Mouse (Mus musculus): Measurements from ENCODE around the gene Tssk2. TPM values are rescaled to one million over a fixed set of nuclear protein-coding genes. Genes with fewer than 3 reads are reported as not detected.

Gene Tssk2
- polyA plus RNA-seq, 1 experiment, result not detected

GRCm38 (mm10) chr16:17889689-17890341 is 8.6 kb upstream of the Tssk2 start:
- Histone ChIP-seq H3K27ac (replicated peaks; ENCODE audit: low read depth, low read length) (no peak overlapping the region), H3K4me3 (ENCODE audit: insufficient read depth, low read depth, low read length) (peak overlapping the region; percentile 95; the same call in 1 of the 2 replicates), H3K4me1 (ENCODE audit: control insufficient read depth, insufficient read depth, insufficient read length, low read length) (peaks cover 10% of the 10 kb centered on the region; the same call in 1 of the 2 replicates)

DNA sequence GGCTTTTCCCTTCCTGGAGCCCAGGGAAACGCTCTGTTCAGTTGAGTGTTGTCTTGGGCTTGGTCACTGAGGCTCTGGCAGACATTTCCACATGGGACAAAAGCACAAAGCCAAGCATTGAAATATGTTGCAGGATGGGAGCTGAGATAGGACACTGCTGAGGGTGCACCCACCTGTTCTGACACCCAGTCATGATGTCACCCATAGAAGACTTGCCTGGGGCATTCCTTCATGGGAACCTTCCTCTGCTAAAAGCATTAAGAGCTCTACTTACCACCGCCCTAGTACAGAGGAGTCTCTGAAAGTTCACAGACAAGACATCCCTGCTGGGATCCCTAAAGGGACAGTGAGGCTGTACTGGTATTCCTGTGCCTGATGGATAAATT is 8.1 kb upstream of the Tssk2 start:
- H3K4me3 ChIP-seq (ENCODE audit: insufficient read depth, low read depth, low read length), result peak overlapping the region; percentile 95

GRCm38 (mm10) chr16:17890917-17891566 is 7.4 kb upstream of the Tssk2 start:
- peak overlapping the region; percentile 95 for H3K4me3 ChIP-seq (ENCODE audit: insufficient read depth, low read depth, low read length)
- peak overlapping the region; percentile 81 for H3K27ac ChIP-seq (replicated peaks; ENCODE audit: low read depth, low read length)
- peaks cover 10% of the 10 kb centered on the region; the same call in 1 of the 2 replicates for H3K4me1 ChIP-seq (ENCODE audit: control insufficient read depth, insufficient read depth, insufficient read length, low read length)

More for the DNA sequence above, 8.1 kb upstream of the Tssk2 start:
- Histone ChIP-seq H3K4me1 (ENCODE audit: control insufficient read depth, insufficient read depth, insufficient read length, low read length) (peaks cover 10% of the 10 kb centered on the region; the same call in 1 of the 2 replicates), H3K27ac (replicated peaks; ENCODE audit: low read depth, low read length) (no peak overlapping the region)

GRCm38 (mm10) chr16:17891567-17891959 is 6.9 kb upstream of the Tssk2 start, which contains the start of gene Gm20518:
Gm20518 (minus strand) TSS chr16:17891671.
- peaks cover 12% of the 10 kb centered on the region for H3K4me1 ChIP-seq (ENCODE audit: control insufficient read depth, insufficient read depth, insufficient read length, low read length)
- peak within 1 kb of the TSS; percentile 81 for H3K27ac ChIP-seq (replicated peaks; ENCODE audit: low read depth, low read length)
- peak within 1 kb of the TSS; percentile 95 for H3K4me3 ChIP-seq (ENCODE audit: insufficient read depth, low read depth, low read length)

DNA sequence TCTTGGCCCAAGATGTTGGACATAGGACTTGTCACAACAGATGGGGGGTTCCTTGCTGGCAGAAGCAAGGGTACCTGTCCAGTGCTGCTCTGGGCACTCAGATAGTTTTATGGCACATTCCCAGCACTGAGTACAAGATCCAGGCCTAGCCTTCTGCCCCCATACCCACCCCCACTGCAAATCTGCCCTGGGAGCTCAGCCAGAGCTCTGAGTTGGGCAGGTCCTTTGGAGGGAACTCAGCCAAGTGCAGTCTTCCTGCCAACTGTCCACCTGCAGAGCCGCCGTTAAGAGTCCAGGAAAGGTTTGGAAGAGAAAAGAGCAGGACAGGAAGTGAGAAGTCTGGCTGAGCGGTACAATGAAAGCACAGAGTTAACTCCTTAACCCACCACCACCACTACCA is 5.8 kb upstream of the Tssk2 start:
- Histone ChIP-seq H3K4me3 (ENCODE audit: insufficient read depth, low read depth, low read length) (no peak overlapping the region), H3K27ac (replicated peaks; ENCODE audit: low read depth, low read length) (no peak overlapping the region), H3K4me1 (ENCODE audit: control insufficient read depth, insufficient read depth, insufficient read length, low read length) (peaks cover 12% of the 10 kb centered on the region)

GRCm38 (mm10) chr16:17893923-17894322 is 4.5 kb upstream of the Tssk2 start, which contains the start of gene Tssk1:
Tssk1 (plus strand) TSS chr16:17894223.
- H3K27ac ChIP-seq (replicated peaks; ENCODE audit: low read depth, low read length), result no peak within 1 kb of the TSS
- peaks cover 12% of the 10 kb centered on the region for H3K4me1 ChIP-seq (ENCODE audit: control insufficient read depth, insufficient read depth, insufficient read length, low read length)
- no peak within 1 kb of the TSS for H3K4me3 ChIP-seq (ENCODE audit: insufficient read depth, low read depth, low read length)

DNA sequence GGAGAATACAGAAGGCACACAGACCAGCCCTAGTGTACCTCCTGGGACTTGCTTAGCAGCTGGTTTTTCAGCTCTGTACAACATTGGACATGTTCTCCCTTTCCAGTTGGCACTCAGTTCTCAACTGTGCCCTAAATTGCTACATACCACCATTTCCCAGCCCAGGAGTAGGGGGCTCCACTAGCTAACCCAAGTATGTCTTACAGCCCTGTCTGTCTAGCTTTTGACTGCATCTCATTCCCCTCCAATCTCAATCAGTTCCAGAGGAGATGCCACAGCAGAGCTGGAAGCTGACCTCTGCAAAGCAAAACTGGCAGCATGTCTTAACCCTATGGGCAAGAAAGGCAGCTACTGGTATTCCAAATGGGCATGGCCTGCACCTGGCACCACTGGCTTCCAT is 2.3 kb upstream of the Tssk2 start:
- H3K4me1 ChIP-seq (ENCODE audit: control insufficient read depth, insufficient read depth, insufficient read length, low read length), result peaks cover 2% of the 10 kb centered on the region; the same call in 1 of the 2 replicates
- H3K27ac ChIP-seq (replicated peaks; ENCODE audit: low read depth, low read length), result no peak overlapping the region
- no peak overlapping the region for H3K4me3 ChIP-seq (ENCODE audit: insufficient read depth, low read depth, low read length)

DNA sequence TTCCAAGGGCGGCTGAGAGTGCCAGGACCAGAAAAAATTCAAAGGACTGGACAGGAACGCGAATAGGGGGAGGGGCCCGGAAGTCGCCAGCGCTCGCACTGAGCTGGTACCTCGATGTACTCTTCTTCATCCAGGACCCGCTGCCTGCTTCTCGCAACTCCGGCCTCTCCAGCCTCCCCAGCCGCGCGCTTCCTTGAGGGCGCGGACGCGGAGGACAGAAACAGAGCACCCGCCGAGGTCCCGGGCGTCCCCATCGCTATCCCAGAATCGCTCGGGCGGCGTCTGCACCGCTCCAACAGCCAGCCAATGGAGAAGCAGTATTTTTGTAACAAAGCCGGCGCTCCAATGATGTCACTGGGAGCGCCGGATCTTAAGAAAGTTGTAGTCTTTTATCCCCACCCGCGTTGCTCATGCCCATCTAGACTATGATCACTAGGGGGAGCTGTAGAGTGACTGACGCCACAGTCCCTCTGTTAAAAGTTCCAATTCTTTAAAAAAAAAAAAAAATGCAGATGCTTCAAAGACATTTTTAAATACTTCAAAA is 12.7 kb downstream of the Tssk2 start, which contains the start of gene Ess2:
Gene Ess2 (minus strand): TSS at position 297 of the 544 bp plus-strand sequence.
- Histone ChIP-seq H3K27ac (replicated peaks; ENCODE audit: low read depth, low read length) (peak within 1 kb of the TSS; percentile 72), H3K4me3 (ENCODE audit: insufficient read depth, low read depth, low read length) (peak within 1 kb of the TSS; percentile 88), H3K4me1 (ENCODE audit: control insufficient read depth, insufficient read depth, insufficient read length, low read length) (no peaks in the 10 kb centered on the region; the same call in 1 of the 2 replicates)

DNA sequence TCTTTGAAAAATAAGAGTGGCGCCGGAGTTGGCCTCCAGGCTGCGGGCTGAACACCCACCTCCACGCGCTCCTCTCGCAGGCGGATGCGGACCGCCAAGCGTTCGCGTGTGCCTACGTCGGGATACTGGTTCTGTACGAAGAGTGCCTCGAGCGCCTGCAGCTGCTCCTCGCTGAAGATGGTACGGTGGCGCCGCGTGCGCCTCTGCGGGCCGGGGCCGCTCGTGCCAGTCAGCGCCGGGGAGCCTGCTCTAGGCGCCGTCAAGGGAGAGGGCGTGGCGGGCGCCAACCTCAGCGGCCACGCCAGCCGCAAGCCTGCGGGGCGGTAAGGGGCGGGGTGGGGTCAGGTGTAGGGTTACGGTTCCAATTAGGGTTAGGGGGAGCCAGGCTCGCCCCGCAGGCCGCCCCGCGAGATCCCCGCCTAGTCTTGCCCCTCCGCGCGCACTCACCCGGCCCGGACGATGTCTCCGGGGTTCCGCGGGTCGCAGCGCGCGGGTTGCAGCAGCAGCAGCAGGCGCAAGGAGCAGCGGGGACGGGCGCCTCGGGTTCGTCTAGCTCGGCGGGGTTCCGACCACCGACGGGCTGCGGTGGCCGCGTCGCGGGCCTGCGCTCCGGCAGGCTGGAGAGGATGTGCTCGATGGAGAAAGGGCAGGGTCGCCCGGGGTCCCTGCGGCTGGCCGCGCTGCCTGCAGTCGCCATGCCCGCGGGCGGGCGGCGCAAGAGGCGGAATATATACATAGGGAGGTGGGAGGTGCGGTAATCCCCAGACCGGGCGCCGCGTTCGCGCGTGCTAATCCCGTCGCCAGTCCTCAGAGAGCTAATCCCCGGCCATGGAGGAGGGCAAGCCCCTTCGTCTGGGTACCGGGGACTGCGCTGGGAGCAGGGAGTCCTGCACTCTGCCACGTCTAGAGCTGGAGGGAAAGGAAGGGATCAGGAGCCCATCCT is 16.1 kb downstream of the Tssk2 start, which contains the start of gene Gsc2:
Gene Gsc2 (minus strand): TSS at position 753 of the 943 bp plus-strand sequence.
- Histone ChIP-seq H3K27ac (replicated peaks; ENCODE audit: low read depth, low read length) (no peak within 1 kb of the TSS), H3K4me3 (ENCODE audit: insufficient read depth, low read depth, low read length) (peak within 1 kb of the TSS; percentile 39), H3K4me1 (ENCODE audit: control insufficient read depth, insufficient read depth, insufficient read length, low read length) (no peaks in the 10 kb centered on the region; the same call in 1 of the 2 replicates)

DNA sequence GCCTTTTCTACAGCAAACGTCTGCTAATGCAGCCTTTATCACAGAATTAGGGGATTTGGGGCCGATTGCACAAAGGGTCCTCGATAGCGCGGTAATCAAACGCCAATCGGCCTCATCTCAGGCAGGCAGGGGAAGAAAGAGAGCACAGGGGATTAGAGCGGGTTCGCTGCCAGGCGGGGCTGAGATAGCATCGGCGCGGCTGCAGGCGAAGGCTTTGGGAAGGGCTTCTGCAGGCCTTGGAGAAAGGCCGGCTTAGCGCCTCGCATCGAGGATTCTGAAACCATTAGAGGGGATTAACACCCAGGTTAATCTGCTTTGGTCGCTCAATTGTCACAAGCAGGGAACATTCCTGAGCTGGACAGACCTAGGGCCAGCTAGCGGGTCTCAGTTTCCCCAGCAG is 22.1 kb downstream of the Tssk2 start:
- H3K27ac ChIP-seq (replicated peaks; ENCODE audit: low read depth, low read length), result no peak overlapping the region
- H3K4me3 ChIP-seq (ENCODE audit: insufficient read depth, low read depth, low read length), result 0 out of 2 replicates have a peak overlapping the region, but pooled peaks have one; percentile 6
- peaks cover 3% of the 10 kb centered on the region for H3K4me1 ChIP-seq (ENCODE audit: control insufficient read depth, insufficient read depth, insufficient read length, low read length)

DNA sequence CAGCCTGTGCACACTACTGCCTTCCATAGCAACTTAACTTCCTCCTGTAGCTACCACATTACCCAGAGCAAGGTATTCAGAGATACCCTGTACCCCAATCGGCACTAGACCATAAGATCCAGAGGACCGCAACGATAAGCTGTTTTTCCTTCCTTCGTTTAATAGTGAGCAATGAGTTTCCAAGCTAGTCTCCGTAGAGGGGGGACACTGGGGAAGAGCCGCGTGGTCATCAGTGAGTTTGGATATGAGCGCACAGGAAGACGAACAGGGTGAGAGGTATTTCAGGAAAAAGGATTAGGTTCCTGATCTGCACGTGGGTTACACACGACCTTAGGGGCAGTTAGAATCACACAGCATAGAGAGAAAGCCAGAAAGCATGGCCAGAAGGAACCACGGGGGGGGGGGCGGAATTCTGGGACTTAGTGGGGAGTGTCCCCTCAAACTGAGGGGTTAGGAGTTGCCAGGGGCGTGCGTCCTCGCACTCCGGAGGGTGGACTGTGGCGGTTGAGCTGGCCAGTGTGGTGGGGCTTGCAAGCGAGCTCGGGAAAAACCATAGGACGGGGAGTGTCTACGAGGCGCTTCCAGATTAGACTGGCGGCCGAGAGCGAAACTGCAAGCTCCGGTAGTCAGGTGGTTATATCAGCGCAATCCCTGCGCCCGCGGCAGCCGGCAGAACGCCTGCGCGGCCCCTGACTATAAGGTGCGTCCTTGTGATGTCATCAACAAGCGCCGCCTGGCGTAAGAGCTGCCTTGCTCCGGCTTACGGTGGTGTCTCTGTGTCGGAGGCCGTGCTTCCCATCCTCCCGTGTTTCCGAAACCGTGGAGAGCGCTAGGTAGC is 23.1 kb downstream of the Tssk2 start:
- Histone ChIP-seq H3K4me3 (ENCODE audit: insufficient read depth, low read depth, low read length) (peak overlapping the region; percentile 71), H3K4me1 (ENCODE audit: control insufficient read depth, insufficient read depth, insufficient read length, low read length) (peaks cover 3% of the 10 kb centered on the region), H3K27ac (replicated peaks; ENCODE audit: low read depth, low read length) (peak overlapping the region; percentile 77)

DNA sequence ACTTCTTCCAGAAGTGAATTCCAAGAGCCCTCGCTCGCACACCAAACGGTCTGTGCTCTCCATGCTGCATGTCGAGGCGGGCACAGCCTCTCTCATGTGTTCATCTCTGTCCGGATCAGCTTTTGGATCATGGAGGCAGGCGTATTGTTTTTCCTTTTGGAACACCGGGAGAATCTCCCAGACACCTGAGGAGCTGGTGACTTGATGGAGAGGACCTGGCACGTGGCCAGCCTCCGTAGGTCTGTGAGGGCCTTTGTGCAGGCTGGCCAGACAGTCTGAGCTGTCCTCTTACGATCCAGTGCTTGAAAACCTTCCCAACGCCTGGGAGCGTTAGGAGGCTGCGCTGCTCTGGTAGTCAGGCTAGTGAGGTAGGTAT is 23.7 kb downstream of the Tssk2 start:
- peaks cover 3% of the 10 kb centered on the region for H3K4me1 ChIP-seq (ENCODE audit: control insufficient read depth, insufficient read depth, insufficient read length, low read length)
- H3K4me3 ChIP-seq (ENCODE audit: insufficient read depth, low read depth, low read length), result peak overlapping the region; percentile 71

DNA sequence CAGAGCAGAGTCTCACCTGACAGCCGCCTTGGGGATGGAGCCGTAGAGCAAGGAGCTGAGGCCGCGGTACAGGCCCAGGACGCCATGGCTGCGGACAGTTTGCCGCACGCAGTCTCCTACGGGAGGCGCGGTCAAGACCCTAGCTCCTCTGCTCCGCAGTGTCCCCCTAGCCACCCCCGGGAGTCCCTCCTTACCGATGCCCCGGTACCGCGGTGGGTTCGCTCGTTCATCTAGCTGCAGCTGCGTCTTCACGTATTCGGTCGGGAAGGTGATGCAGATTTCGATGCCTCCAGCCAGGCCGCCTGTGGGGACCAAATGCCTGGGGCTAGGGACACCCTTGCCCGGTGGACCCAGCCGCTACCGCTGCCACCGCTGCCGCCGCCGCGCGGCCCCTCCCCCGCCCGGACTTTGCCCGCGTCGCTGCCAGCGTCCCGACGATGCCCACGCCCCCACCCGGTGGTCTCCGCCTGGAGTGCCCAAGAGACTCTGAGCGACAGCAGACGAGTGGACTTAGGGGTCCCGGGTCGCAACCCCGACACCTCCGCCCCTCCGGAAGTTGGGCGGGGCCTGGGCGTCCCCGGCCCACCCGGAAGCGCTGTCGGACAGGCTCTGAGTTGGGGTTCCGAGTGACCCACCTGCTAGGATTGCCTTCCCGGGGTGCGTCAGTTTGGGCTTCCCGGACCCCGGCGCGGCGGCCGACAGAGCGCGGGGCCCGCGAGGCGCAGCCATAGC is 29.1 kb downstream of the Tssk2 start:
- Histone ChIP-seq H3K4me3 (ENCODE audit: insufficient read depth, low read depth, low read length) (peak overlapping the region; percentile 82), H3K27ac (replicated peaks; ENCODE audit: low read depth, low read length) (0 out of 2 replicates have a peak overlapping the region, but pooled peaks have one; percentile 10), H3K4me1 (ENCODE audit: control insufficient read depth, insufficient read depth, insufficient read length, low read length) (no peaks in the 10 kb centered on the region; the same call in 1 of the 2 replicates)

More for the DNA sequence above, 23.7 kb downstream of the Tssk2 start:
- peak overlapping the region; percentile 51 for H3K27ac ChIP-seq (replicated peaks; ENCODE audit: low read depth, low read length)
